Mouse (Mus musculus) frontal cortex, postnatal 14 days (tissue): ENCODE data around the gene Olfr1180.
"Not testable (repeated sequence)": the region's sequence is repeated elsewhere in the genome, so short reads cannot be mapped to it uniquely, and the experiment has no call there.

Experiments
- DNase-seq, 2 experiments: peaks; one replicate each; pipeline ENCODE4 v3.0.0; 2022; ENCODE audit warnings: low spot score in 2 of 2

Gene Olfr1180

GRCm38 (mm10) chr2:88419051-88419450 lies at the start of gene Olfr1180:
Gene Olfr1180 (minus strand): TSS chr2:88419151.
- no peak for DNase-seq

- not testable (repeated sequence) for DNase-seq
These were observed 35.6 kb upstream of the Olfr1180 start, which contains the start of gene Olfr1183 for GRCm38 (mm10) chr2:88454567-88454966. Gene Olfr1183 (plus strand): TSS chr2:88454867.

GRCm38 (mm10) chr2:88449031-88449430 lies 30.1 kb upstream of the Olfr1180 start, which contains the start of gene Gm13757:
Gene Gm13757 (minus strand): TSS chr2:88449131.
- no peak for DNase-seq

GRCm38 (mm10) chr2:88426071-88426470 lies 7.1 kb upstream of the Olfr1180 start, which contains the start of gene Olfr1181:
Gene Olfr1181 (minus strand): TSS chr2:88426171.
- DNase-seq = no peak

GRCm38 (mm10) chr2:88406353-88406752 lies 12.6 kb downstream of the Olfr1180 start, which contains the start of gene Olfr1179:
Gene Olfr1179 (minus strand): TSS chr2:88406453.
- DNase-seq = no peak

- no peak for DNase-seq
These were observed 32.2 kb downstream of the Olfr1180 start, which contains the start of gene Olfr1178 for GRCm38 (mm10) chr2:88386762-88387161. Gene Olfr1178 (plus strand): TSS chr2:88387062.
